Mouse (Mus musculus) Patski (cell line): ENCODE data around the gene Cntn6. TPM values are rescaled to one million over a fixed set of nuclear protein-coding genes. Genes with fewer than 3 reads are reported as not detected.

Experiments used
- ATAC-seq: fragments of 100-300 bp; one replicate; pipeline ENCODE4 v1.8.0; 2021
- CTCF ChIA-PET: fragments of 350-600 bp; sonication (Branson Sonifier 250); formaldehyde crosslinking; loops from one replicate; lab custom pipeline; 2022; ENCODE audit warnings: inconsistent platforms; lab: Charles Lee
- POLR2A ChIA-PET: fragments of 350-600 bp; sonication (Branson Sonifier 250); formaldehyde crosslinking; loops from one replicate; lab custom pipeline; 2022; ENCODE audit warnings: antibody characterized with exemption, inconsistent platforms; lab: Charles Lee
- DNase-seq: peaks from one replicate; pipeline ENCODE4 v3.0.0-alpha.2; 2011; ENCODE audit warnings: low read depth, low spot score
- H3K27me3 ChIP-seq: fragments of 371-371 bp; one replicate; pipeline ENCODE4 v1.5.1; 2021
- CTCF ChIP-seq: fragments of 100-300 bp; IDR thresholded peaks from one replicate; pipeline ENCODE4 v1.5.1; 2021
- in situ Hi-C: fragments of 300-500 bp; cut with MboI; formaldehyde crosslinking; loops from 3 replicates; pipeline ENCODE4 v1.11.1; 2018; ENCODE audit warnings: low pct_unique_long_range_greater_than_20kb, mixed read lengths
- polyA plus RNA-seq: library from polyadenylated mRNA; unstranded; gene quantifications from one replicate; pipeline ENCODE4 v1.2.3, GENCODE M21; 2021

Gene Cntn6
- polyA plus RNA-seq, 1 experiment from 2014 or later = not detected

- TF ChIP-seq CTCF = no peak
These were observed 265.5 kb downstream of the Cntn6 start for GRCm38 (mm10) chr6:104758125-104758524.

GRCm38 (mm10) chr6:104761226-104761625 is 268.6 kb downstream of the Cntn6 start:
- no peak for DNase-seq
- ChIA-PET CTCF (no interaction called here), POLR2A (no interaction called here)
- no peak for TF ChIP-seq CTCF
- H3K27me3 ChIP-seq = no peaks in the 10 kb centered on the region
- in situ Hi-C loops = no loop called here
- no peak for ATAC-seq

More at GRCm38 (mm10) chr6:104758125-104758524, 265.5 kb downstream of the Cntn6 start:
- ChIA-PET POLR2A (no interaction called here), CTCF (interaction anchor here (0.9 kb wide), 1 partner anchor 46 kb away, joined by 3 read pairs; no protein-coding TSS in a partner anchor)
- in situ Hi-C loops = no loop called here
- ATAC-seq (no peak), DNase-seq (no peak)
- H3K27me3 ChIP-seq = no peaks in the 10 kb centered on the region

GRCm38 (mm10) chr6:104783891-104784290 is 291.3 kb downstream of the Cntn6 start:
- DNase-seq (no peak), ATAC-seq (no peak)
- TF ChIP-seq CTCF = no peak
- H3K27me3 ChIP-seq = no peaks in the 10 kb centered on the region
- ChIA-PET CTCF (interaction anchor here (1.8 kb wide), 1 partner anchor 9 kb away, joined by 5 read pairs; no protein-coding TSS in a partner anchor), POLR2A (no interaction called here)
- in situ Hi-C loops = no loop called here

GRCm38 (mm10) chr6:104787502-104787901 is 294.9 kb downstream of the Cntn6 start:
- in situ Hi-C loops = no loop called here
- POLR2A ChIA-PET = no interaction called here
- DNase-seq (no peak), ATAC-seq (no peak)
- H3K27me3 ChIP-seq = no peaks in the 10 kb centered on the region
- no peak for TF ChIP-seq CTCF
- CTCF ChIA-PET = interaction anchor here (0.9 kb wide), 1 partner anchor 17 kb away, joined by 3 read pairs; no protein-coding TSS in a partner anchor

GRCm38 (mm10) chr6:104808526-104808925 is 315.9 kb downstream of the Cntn6 start:
- no peak for DNase-seq
- in situ Hi-C loops = no loop called here
- no peak for ATAC-seq
- H3K27me3 ChIP-seq = no peaks in the 10 kb centered on the region
- no peak for TF ChIP-seq CTCF
- POLR2A ChIA-PET = no interaction called here
- CTCF ChIA-PET = no interaction called here

- no peak for ATAC-seq
These were observed 323.0 kb downstream of the Cntn6 start for GRCm38 (mm10) chr6:104815610-104816009.

GRCm38 (mm10) chr6:104879711-104880110 is 387.1 kb downstream of the Cntn6 start:
- H3K27me3 ChIP-seq = no peaks in the 10 kb centered on the region
- POLR2A ChIA-PET = no interaction called here

More at GRCm38 (mm10) chr6:104815610-104816009, 323.0 kb downstream of the Cntn6 start:
- no peaks in the 10 kb centered on the region for H3K27me3 ChIP-seq
- TF ChIP-seq CTCF = no peak
- ChIA-PET CTCF (no interaction called here), POLR2A (no interaction called here)
- in situ Hi-C loops = no loop called here
- DNase-seq = no peak

GRCm38 (mm10) chr6:104884021-104884420 is 391.4 kb downstream of the Cntn6 start:
- TF ChIP-seq CTCF = no peak
- DNase-seq (no peak), ATAC-seq (no peak)
- in situ Hi-C loops = no loop called here
- ChIA-PET POLR2A (no interaction called here), CTCF (no interaction called here)
- no peaks in the 10 kb centered on the region for H3K27me3 ChIP-seq

More at GRCm38 (mm10) chr6:104879711-104880110, 387.1 kb downstream of the Cntn6 start:
- in situ Hi-C loops = no loop called here
- no peak for ATAC-seq
- CTCF ChIA-PET = no interaction called here
- no peak for TF ChIP-seq CTCF
- no peak for DNase-seq

GRCm38 (mm10) chr6:104885829-104886228 is 393.2 kb downstream of the Cntn6 start:
- no peaks in the 10 kb centered on the region for H3K27me3 ChIP-seq
- POLR2A ChIA-PET = no interaction called here
- no peak for DNase-seq
- no peak for TF ChIP-seq CTCF
- CTCF ChIA-PET = no interaction called here
- in situ Hi-C loops = no loop called here
- ATAC-seq = no peak

GRCm38 (mm10) chr6:104891071-104891470 is 398.5 kb downstream of the Cntn6 start:
- ChIA-PET CTCF (no interaction called here), POLR2A (no interaction called here)
- TF ChIP-seq CTCF = no peak
- in situ Hi-C loops = no loop called here
- ATAC-seq (no peak), DNase-seq (no peak)
- no peaks in the 10 kb centered on the region for H3K27me3 ChIP-seq
